Mouse (Mus musculus): ENCODE results near the gene Klhl18.

The Klhl18 gene

GRCm38 (mm10) chr9:110463983-110464591, 12.4 kb downstream of the Klhl18 start:
- Histone ChIP-seq H3K4me1 (replicated peaks; ENCODE audit: low read depth, low read length) (peaks cover 10% of the 10 kb centered on the region), H3K9me3 (ENCODE audit: low read length) (peaks cover 6% of the 10 kb centered on the region; the same call in 1 of the 2 replicates), H3K36me3 (ENCODE audit: insufficient read depth, low read length) (no peaks in the 10 kb centered on the region), H3K4me3 (replicated peaks; ENCODE audit: low read length) (no peak overlapping the region), H3K27me3 (ENCODE audit: insufficient read depth, low read length) (no peaks in the 10 kb centered on the region)
- TF ChIP-seq NANOG (IDR thresholded peaks at IDR 0.05; ENCODE audit: borderline replicate concordance, low read length) (no peak), POU5F1 (IDR thresholded peaks at IDR 0.05; ENCODE audit: borderline replicate concordance, low read length) (no peak), CTCF (conservative IDR thresholded peaks at IDR 0.05; ENCODE audit: low read length) (no peak)

DNA sequence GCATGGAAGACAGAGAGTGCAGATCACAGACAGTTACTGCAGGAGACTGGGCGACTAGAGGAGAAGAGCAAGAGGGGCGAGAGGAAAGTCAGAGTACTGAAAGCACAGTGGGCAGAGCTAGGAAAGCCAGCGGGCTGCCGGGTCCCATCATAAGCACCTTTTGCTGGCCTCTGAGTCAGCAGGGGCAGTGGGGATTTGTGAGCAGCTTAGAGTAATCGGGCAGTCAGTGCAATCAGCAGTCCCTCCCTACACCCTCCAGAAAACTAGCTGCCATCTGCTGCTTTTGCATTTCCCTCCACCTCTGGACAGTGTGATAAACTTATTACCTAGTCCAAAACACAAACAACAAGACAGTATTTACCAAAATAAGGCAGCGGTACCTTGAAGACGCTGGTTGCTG, 14.2 kb downstream of the Klhl18 start:
- Histone ChIP-seq H3K9me3 (ENCODE audit: low read length) (peaks cover 6% of the 10 kb centered on the region; the same call in 1 of the 2 replicates), H3K4me3 (replicated peaks; ENCODE audit: low read length) (no peak overlapping the region), H3K27me3 (ENCODE audit: insufficient read depth, low read length) (no peaks in the 10 kb centered on the region), H3K36me3 (ENCODE audit: insufficient read depth, low read length) (peaks cover under 1% of the 10 kb centered on the region; the same call in 1 of the 2 replicates), H3K4me1 (replicated peaks; ENCODE audit: low read depth, low read length) (no peaks in the 10 kb centered on the region; the same call in 1 of the 2 replicates)
- no peak for TF ChIP-seq NANOG (IDR thresholded peaks at IDR 0.05; ENCODE audit: borderline replicate concordance, low read length)
- no peak for TF ChIP-seq POU5F1 (IDR thresholded peaks at IDR 0.05; ENCODE audit: borderline replicate concordance, low read length)
- no peak for TF ChIP-seq CTCF (conservative IDR thresholded peaks at IDR 0.05; ENCODE audit: low read length)

DNA sequence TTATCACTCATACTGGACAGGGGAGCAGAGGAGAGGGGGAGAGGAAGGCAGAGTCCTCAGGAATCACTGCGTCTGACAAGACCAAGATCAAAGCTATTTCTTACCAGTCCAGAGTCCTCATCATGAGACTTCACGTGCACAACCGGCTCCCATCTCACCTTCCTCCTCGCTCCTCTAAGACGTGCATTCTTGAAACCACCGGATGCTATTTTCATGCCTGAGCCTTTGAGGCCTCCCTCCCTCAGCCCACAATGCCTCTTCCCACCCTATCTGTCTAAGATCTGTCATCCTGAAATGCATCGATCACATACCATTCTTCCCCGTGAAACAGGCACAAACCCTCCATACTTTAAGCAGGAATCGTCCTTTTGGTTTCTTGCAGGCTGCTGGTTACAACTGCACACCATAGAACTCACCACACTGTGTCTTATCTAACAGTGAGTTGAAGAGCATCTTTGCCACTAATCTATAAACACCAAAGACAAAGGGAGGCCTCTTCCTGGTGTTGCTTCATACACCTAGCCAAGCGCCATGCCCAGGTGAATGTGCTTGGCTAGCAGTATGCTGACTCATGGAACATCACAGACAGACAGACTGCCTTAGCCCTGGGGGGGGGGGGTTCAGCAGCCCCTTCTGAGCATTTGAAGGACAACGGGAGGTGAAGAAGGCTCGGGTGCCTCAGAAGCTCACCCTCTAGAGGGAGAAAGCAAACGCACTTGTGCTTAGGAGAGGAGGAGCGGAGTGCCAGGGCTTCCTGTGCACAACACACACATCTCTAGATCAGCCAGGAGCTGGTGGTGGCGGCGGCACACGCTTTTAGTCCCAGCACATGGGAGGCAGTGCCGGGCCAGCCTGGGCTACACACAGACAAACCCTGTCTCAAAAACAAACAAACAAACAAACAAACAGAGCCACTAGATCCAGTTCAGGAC, 15.3 kb downstream of the Klhl18 start:
- no peak overlapping the region for H3K4me3 ChIP-seq (replicated peaks; ENCODE audit: low read length)
- H3K27me3 ChIP-seq (ENCODE audit: insufficient read depth, low read length): no peaks in the 10 kb centered on the region
- peaks cover 3% of the 10 kb centered on the region; the same call in 1 of the 2 replicates for H3K36me3 ChIP-seq (ENCODE audit: insufficient read depth, low read length)
- TF ChIP-seq POU5F1 (IDR thresholded peaks at IDR 0.05; ENCODE audit: borderline replicate concordance, low read length) (no peak), NANOG (IDR thresholded peaks at IDR 0.05; ENCODE audit: borderline replicate concordance, low read length) (no peak), CTCF (conservative IDR thresholded peaks at IDR 0.05; ENCODE audit: low read length) (no peak)
- no peaks in the 10 kb centered on the region; the same call in 1 of the 2 replicates for H3K4me1 ChIP-seq (replicated peaks; ENCODE audit: low read depth, low read length)
- H3K9me3 ChIP-seq (ENCODE audit: low read length): peaks cover 6% of the 10 kb centered on the region; the same call in 1 of the 2 replicates

DNA sequence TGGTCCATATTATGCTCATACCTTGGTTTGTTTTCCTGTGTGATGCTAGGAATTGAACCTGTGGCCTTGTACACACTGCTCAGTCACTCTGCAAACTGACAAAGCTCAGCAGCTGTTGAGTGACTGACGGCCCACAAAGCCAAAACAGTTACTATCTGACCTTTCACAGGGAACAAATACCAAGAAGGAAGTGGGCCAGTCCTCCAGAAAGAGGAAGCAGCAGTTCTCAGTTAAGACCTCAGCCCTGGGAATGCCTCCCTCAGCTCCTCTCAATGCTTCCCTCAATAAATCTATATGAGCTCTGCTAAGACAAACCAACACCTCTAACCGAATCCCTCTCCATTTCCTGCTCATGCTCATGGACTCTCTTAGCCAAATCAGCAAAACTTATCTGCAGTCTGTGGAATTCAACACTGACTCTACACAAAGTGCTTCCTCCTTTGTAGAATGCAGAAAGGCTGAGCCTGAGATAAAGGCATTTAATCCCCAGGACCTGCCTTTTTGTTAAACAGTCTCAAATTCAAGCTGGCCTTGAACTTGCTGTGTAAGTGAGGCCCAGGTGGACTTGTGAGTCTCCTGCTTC, 17.3 kb downstream of the Klhl18 start:
- Histone ChIP-seq H3K9me3 (ENCODE audit: low read length) (peaks cover 6% of the 10 kb centered on the region; the same call in 1 of the 2 replicates), H3K4me1 (replicated peaks; ENCODE audit: low read depth, low read length) (no peaks in the 10 kb centered on the region; the same call in 1 of the 2 replicates), H3K4me3 (replicated peaks; ENCODE audit: low read length) (no peak overlapping the region), H3K27me3 (ENCODE audit: insufficient read depth, low read length) (no peaks in the 10 kb centered on the region), H3K36me3 (ENCODE audit: insufficient read depth, low read length) (peaks cover 3% of the 10 kb centered on the region; the same call in 1 of the 2 replicates)
- TF ChIP-seq CTCF (conservative IDR thresholded peaks at IDR 0.05; ENCODE audit: low read length) (no peak), NANOG (IDR thresholded peaks at IDR 0.05; ENCODE audit: borderline replicate concordance, low read length) (no peak), POU5F1 (IDR thresholded peaks at IDR 0.05; ENCODE audit: borderline replicate concordance, low read length) (no peak)

DNA sequence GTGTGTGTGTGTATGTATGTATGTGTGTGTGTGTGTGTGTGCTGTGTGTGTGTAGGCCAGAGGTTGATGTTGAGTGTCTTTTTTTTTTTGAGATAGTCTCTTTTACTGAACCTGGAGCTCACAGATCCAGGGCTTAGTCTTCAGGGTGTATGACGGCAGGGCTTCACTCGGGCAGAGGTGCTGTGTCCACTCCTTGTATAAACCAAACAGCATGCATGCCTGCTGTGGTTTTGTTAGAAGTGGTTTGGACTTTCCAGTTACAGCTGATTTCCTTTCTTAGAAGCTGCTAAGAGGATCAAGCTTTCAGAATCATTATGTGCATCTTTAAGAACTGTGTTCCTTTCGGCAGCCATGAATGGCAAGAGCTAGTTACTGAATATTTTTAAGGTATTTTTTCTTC, 18.6 kb downstream of the Klhl18 start:
- peaks cover 3% of the 10 kb centered on the region; the same call in 1 of the 2 replicates for H3K36me3 ChIP-seq (ENCODE audit: insufficient read depth, low read length)

GRCm38 (mm10) chr9:110452523-110452922, 24.0 kb downstream of the Klhl18 start:
- TF ChIP-seq CTCF (conservative IDR thresholded peaks at IDR 0.05; ENCODE audit: low read length) (no peak), NANOG (IDR thresholded peaks at IDR 0.05; ENCODE audit: borderline replicate concordance, low read length) (no peak), POU5F1 (IDR thresholded peaks at IDR 0.05; ENCODE audit: borderline replicate concordance, low read length) (no peak)
- H3K9me3 ChIP-seq (ENCODE audit: low read length): peaks cover 6% of the 10 kb centered on the region; the same call in 1 of the 2 replicates
- H3K4me1 ChIP-seq (replicated peaks; ENCODE audit: low read depth, low read length): peaks cover 6% of the 10 kb centered on the region; the same call in 1 of the 2 replicates
- no peak overlapping the region for H3K4me3 ChIP-seq (replicated peaks; ENCODE audit: low read length)
- H3K36me3 ChIP-seq (ENCODE audit: insufficient read depth, low read length): peaks cover 14% of the 10 kb centered on the region
- no peaks in the 10 kb centered on the region for H3K27me3 ChIP-seq (ENCODE audit: insufficient read depth, low read length)

More for the DNA sequence above, 18.6 kb downstream of the Klhl18 start:
- no peak for TF ChIP-seq POU5F1 (IDR thresholded peaks at IDR 0.05; ENCODE audit: borderline replicate concordance, low read length)
- TF ChIP-seq CTCF (conservative IDR thresholded peaks at IDR 0.05; ENCODE audit: low read length): no peak
- TF ChIP-seq NANOG (IDR thresholded peaks at IDR 0.05; ENCODE audit: borderline replicate concordance, low read length): no peak
- no peak overlapping the region for H3K4me3 ChIP-seq (replicated peaks; ENCODE audit: low read length)
- H3K4me1 ChIP-seq (replicated peaks; ENCODE audit: low read depth, low read length): no peaks in the 10 kb centered on the region
- peaks cover 6% of the 10 kb centered on the region; the same call in 1 of the 2 replicates for H3K9me3 ChIP-seq (ENCODE audit: low read length)
- H3K27me3 ChIP-seq (ENCODE audit: insufficient read depth, low read length): no peaks in the 10 kb centered on the region

DNA sequence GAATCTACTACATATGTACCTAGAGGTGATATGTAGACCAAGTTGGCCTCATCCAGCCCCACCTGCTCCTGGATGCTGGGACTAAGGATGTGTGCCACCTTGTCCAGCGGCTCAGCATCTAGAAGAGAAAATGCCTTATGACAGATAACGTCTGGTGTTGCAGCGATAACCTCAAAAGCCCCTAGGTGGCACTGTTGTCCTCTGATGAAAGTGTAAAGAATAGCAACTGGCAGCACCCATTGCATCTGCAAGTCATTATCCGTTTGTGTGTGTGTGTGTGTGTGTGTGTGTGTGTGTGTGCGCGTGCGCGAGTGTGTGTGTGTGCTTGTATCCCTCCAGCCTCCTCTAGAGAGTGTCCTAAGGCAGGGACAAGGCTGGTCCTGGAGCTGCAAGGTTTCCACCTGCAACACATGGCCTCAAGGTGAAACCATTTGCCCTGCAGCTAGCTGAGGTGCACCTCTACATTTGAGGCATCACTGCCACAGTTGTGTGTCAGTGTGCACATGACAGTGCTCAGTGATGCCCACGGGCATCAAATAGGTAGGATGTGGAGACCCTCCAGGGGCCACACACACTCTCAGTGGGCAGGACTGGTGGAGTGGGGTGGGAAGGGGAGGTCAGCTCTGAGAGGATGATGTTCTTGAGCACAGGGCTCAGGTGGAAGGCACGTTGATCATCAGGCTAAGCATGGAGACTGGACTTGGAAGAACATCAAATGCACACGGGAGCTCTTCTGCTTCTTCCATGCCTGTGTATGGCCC, 27.5 kb downstream of the Klhl18 start:
- no peak overlapping the region for H3K4me3 ChIP-seq (replicated peaks; ENCODE audit: low read length)
- H3K27me3 ChIP-seq (ENCODE audit: insufficient read depth, low read length): no peaks in the 10 kb centered on the region
- peaks cover 6% of the 10 kb centered on the region; the same call in 1 of the 2 replicates for H3K4me1 ChIP-seq (replicated peaks; ENCODE audit: low read depth, low read length)
- peak; percentile 61 for TF ChIP-seq CTCF (conservative IDR thresholded peaks at IDR 0.05; ENCODE audit: low read length)
- no peak for TF ChIP-seq POU5F1 (IDR thresholded peaks at IDR 0.05; ENCODE audit: borderline replicate concordance, low read length)
- TF ChIP-seq NANOG (IDR thresholded peaks at IDR 0.05; ENCODE audit: borderline replicate concordance, low read length): no peak
- H3K36me3 ChIP-seq (ENCODE audit: insufficient read depth, low read length): peaks cover 11% of the 10 kb centered on the region
- peaks cover 6% of the 10 kb centered on the region; the same call in 1 of the 2 replicates for H3K9me3 ChIP-seq (ENCODE audit: low read length)

Data from E14TG2a.4 (cell line).